Mouse (Mus musculus): ENCODE results near the gene Snx25.

GRCm38 (mm10) chr8:46036217-46036616 lies 115.7 kb downstream of the Snx25 start:
- TF ChIP-seq CTCF (IDR thresholded peaks at IDR 0.05; ENCODE audit: low read depth, low read length): no peak
- TF ChIP-seq POLR2A (IDR thresholded peaks at IDR 0.05; ENCODE audit: borderline replicate concordance, low read depth, low read length): no peak
